Mouse (Mus musculus) megakaryocyte, embryonic 14.5 days (primary cell): ENCODE data around the gene St6gal1.

Source experiments
- FLI1 ChIP-seq: IDR thresholded peaks from 2 replicates; pipeline ENCODE4 v1.6.1; 2012; ENCODE audit warnings: low read length, inconsistent platforms, mixed read lengths
- GATA1 ChIP-seq: IDR thresholded peaks from 3 replicates; pipeline ENCODE4 v1.6.1; 2012; ENCODE audit warnings: mixed read lengths, low read length, inconsistent platforms, borderline replicate concordance

DNA sequence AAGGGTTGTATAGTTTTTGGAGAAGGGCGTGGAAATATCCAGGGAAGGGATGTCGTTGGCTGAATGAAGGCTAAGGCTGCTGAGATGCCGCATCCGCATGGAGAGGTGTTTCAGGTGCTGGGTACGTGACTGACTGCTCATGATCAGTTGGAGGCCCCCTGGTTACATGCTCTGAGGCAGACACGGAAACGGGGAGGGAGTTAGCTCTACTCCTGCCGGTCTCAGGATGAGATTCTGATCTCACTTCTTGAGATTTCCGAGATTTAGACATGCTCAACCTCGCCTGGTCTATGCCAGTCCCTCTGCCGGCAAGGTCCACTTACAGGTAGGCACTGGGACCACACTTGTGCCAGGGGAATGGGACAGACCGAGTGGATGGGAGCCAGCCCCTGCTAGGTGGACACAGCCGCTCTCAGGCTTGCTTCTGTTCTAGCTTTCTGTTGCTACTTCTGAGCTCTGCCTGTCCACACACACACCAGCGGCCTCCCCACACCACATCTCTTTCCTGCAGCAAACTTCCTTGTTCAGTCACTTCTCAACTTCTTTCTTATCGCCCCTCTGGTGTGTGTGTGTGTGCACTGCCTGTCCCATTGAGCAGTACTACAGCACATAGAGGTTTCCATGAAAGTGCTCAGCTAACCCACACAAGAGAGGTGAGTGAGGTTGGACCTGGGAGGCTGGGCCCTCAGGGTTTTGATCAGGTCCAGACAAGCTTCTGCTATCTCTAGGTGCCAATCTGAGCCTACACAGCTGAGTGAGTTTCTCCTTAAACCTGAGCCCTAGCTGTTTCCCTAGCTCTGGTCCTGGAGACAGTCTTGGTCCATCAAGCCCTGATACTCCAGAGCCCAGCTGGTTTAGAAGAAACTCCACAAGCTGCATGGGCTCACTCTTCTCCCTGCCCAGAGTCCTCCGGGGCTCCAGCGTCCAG is 44.8 kb downstream of the St6gal1 start:
- TF ChIP-seq GATA1 (no peak), FLI1 (no peak)
